Mouse (Mus musculus) ES-Bruce4 (cell line): ENCODE measurements around the gene Dph5. TPM values are rescaled to one million over a fixed set of nuclear protein-coding genes. Genes with fewer than 3 reads are reported as not detected.

Experiments used
- H3K27ac ChIP-seq: 2 replicates; pipeline ENCODE4 v1.5.1; 2012; ENCODE audit warnings: low read length, inconsistent platforms; ENCODE audit not compliant: insufficient read depth
- H3K27me3 ChIP-seq: 2 replicates; pipeline ENCODE4 v1.6.1; 2012; ENCODE audit warnings: mild to moderate bottlenecking, low read length, inconsistent platforms; ENCODE audit not compliant: control insufficient read depth, poor library complexity, insufficient read depth, severe bottlenecking
- H3K36me3 ChIP-seq: 2 replicates; pipeline ENCODE4 v1.6.1; 2012; ENCODE audit warnings: inconsistent platforms, mild to moderate bottlenecking, low read length, moderate library complexity; ENCODE audit not compliant: control insufficient read depth, poor library complexity, insufficient read depth, severe bottlenecking
- H3K4me1 ChIP-seq: one replicate; pipeline ENCODE4 v1.8.1; 2011; ENCODE audit warnings: low read length; ENCODE audit not compliant: control insufficient read depth, insufficient read depth
- H3K4me3 ChIP-seq: 2 replicates; pipeline ENCODE4 v1.5.1; 2011; ENCODE audit warnings: low read depth, mild to moderate bottlenecking, low read length
- H3K9ac ChIP-seq: 2 replicates; pipeline ENCODE4 v1.6.1; 2012; ENCODE audit warnings: low read depth, mild to moderate bottlenecking, inconsistent platforms; ENCODE audit not compliant: poor library complexity, severe bottlenecking
- H3K9me3 ChIP-seq: replicated peaks from 2 replicates; pipeline ENCODE4 v1.6.1; 2012; ENCODE audit warnings: mild to moderate bottlenecking, low read length, inconsistent platforms; ENCODE audit not compliant: control insufficient read depth, poor library complexity, insufficient read depth, severe bottlenecking
- CTCF ChIP-seq: IDR thresholded peaks from one replicate; pipeline ENCODE4 v1.8.1; 2011; ENCODE audit warnings: low read depth, low read length
- EP300 ChIP-seq: IDR thresholded peaks from 2 replicates; pipeline ENCODE4 v1.6.1; 2011; ENCODE audit warnings: low read depth, low read length; ENCODE audit not compliant: insufficient read depth
- POLR2A ChIP-seq: IDR thresholded peaks from one replicate; pipeline ENCODE4 v1.8.1; 2011; ENCODE audit warnings: low read length; ENCODE audit not compliant: insufficient read depth
- polyA plus RNA-seq: library from polyadenylated mRNA; stranded (reverse); fragments of >200 nt; gene quantifications from 2 replicates; pipeline ENCODE4 v1.2.4, GENCODE M21; 2011; ENCODE audit warnings: low read depth; ENCODE audit not compliant: missing spikeins, insufficient read depth, insufficient read length

The Dph5 gene
- polyA plus RNA-seq, 1 experiment = 33.2 TPM

- H3K27ac ChIP-seq = no peak overlapping the region
- TF ChIP-seq CTCF (no peak), POLR2A (no peak), EP300 (no peak)
- H3K4me3 ChIP-seq = no peak overlapping the region
- H3K9ac ChIP-seq = no peak overlapping the region
- peaks cover 8% of the 10 kb centered on the region; the same call in 1 of the 2 replicates for H3K36me3 ChIP-seq
- no peaks in the 10 kb centered on the region for H3K9me3 ChIP-seq
- H3K27me3 ChIP-seq = no peaks in the 10 kb centered on the region
- no peaks in the 10 kb centered on the region for H3K4me1 ChIP-seq
Observed at GRCm38 (mm10) chr3:115951221-115951620, 63.6 kb downstream of the Dph5 start.

DNA sequence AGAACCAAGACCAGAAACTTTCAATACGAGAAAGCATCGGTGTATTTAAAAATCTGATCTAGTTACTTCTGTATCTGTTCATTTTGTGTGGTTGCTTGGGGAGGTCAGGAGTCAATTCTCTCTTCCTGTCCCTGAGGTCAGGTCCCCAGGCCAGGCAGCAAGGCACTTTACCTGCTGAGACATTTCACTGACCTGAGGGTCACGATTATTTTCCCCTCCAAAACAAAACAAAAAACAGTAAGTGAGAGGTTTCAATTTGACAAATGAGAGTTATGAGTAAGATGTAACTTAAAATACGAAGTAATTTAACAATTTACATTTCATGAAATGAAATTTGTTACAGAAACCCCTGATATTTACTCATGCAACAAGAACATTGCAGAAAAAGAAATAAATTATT is 64.7 kb downstream of the Dph5 start:
- Histone ChIP-seq H3K27ac (no peak overlapping the region), H3K9me3 (no peaks in the 10 kb centered on the region)

GRCm38 (mm10) chr3:115953088-115953487 is 65.5 kb downstream of the Dph5 start:
- H3K4me1 ChIP-seq = no peaks in the 10 kb centered on the region
- H3K27me3 ChIP-seq = no peaks in the 10 kb centered on the region
- no peaks in the 10 kb centered on the region for H3K9me3 ChIP-seq
- no peak overlapping the region for H3K27ac ChIP-seq
- H3K36me3 ChIP-seq = peaks cover 8% of the 10 kb centered on the region; the same call in 1 of the 2 replicates
- TF ChIP-seq EP300 = no peak
- no peak for TF ChIP-seq POLR2A
- TF ChIP-seq CTCF = no peak
- no peak overlapping the region for H3K4me3 ChIP-seq
- H3K9ac ChIP-seq = no peak overlapping the region

More for the DNA sequence above, 64.7 kb downstream of the Dph5 start:
- peaks cover 8% of the 10 kb centered on the region; the same call in 1 of the 2 replicates for H3K36me3 ChIP-seq
- H3K9ac ChIP-seq = no peak overlapping the region
- H3K27me3 ChIP-seq = no peaks in the 10 kb centered on the region
- H3K4me1 ChIP-seq = no peaks in the 10 kb centered on the region
- no peak for TF ChIP-seq POLR2A
- no peak for TF ChIP-seq EP300
- no peak for TF ChIP-seq CTCF
- H3K4me3 ChIP-seq = no peak overlapping the region

- H3K4me3 ChIP-seq = no peak overlapping the region
- H3K27ac ChIP-seq = no peak overlapping the region
- no peaks in the 10 kb centered on the region for H3K9me3 ChIP-seq
- TF ChIP-seq POLR2A = no peak
- no peak for TF ChIP-seq EP300
- TF ChIP-seq CTCF = no peak
- no peaks in the 10 kb centered on the region for H3K4me1 ChIP-seq
- no peak overlapping the region for H3K9ac ChIP-seq
- no peaks in the 10 kb centered on the region for H3K27me3 ChIP-seq
- peaks cover 8% of the 10 kb centered on the region; the same call in 1 of the 2 replicates for H3K36me3 ChIP-seq
Observed at GRCm38 (mm10) chr3:115957223-115957622, 69.6 kb downstream of the Dph5 start.

GRCm38 (mm10) chr3:115961311-115962027 is 73.8 kb downstream of the Dph5 start:
- Histone ChIP-seq H3K36me3 (no peaks in the 10 kb centered on the region), H3K9ac (no peak overlapping the region), H3K9me3 (no peaks in the 10 kb centered on the region), H3K27me3 (no peaks in the 10 kb centered on the region), H3K27ac (no peak overlapping the region), H3K4me1 (no peaks in the 10 kb centered on the region), H3K4me3 (no peak overlapping the region)
- TF ChIP-seq CTCF (no peak), EP300 (no peak), POLR2A (no peak)

- H3K4me3 ChIP-seq = no peak overlapping the region
- TF ChIP-seq EP300 = no peak
- TF ChIP-seq CTCF = no peak
- no peak for TF ChIP-seq POLR2A
Observed at GRCm38 (mm10) chr3:115962028-115962415, 74.4 kb downstream of the Dph5 start.

More at GRCm38 (mm10) chr3:115962028-115962415, 74.4 kb downstream of the Dph5 start:
- no peak overlapping the region for H3K9ac ChIP-seq
- no peaks in the 10 kb centered on the region for H3K9me3 ChIP-seq
- H3K27me3 ChIP-seq = no peaks in the 10 kb centered on the region
- H3K4me1 ChIP-seq = no peaks in the 10 kb centered on the region
- no peaks in the 10 kb centered on the region for H3K36me3 ChIP-seq
- H3K27ac ChIP-seq = no peak overlapping the region
